Mouse (Mus musculus) C2C12 (cell line): ENCODE results near the gene Exph5. TPM values are rescaled to one million over a fixed set of nuclear protein-coding genes. Genes with fewer than 3 reads are reported as not detected.

ENCODE experiments used
- H3K27me3 ChIP-seq: one replicate; pipeline ENCODE4 v1.6.1; 2011; ENCODE audit not compliant: control insufficient read depth, insufficient read depth, insufficient read length
- H3K36me3 ChIP-seq: one replicate; pipeline ENCODE4 v1.6.1; 2011; ENCODE audit not compliant: control insufficient read depth, insufficient read depth
- H3K4me3 ChIP-seq: one replicate; pipeline ENCODE4 v1.5.1; 2011; ENCODE audit warnings: mild to moderate bottlenecking, control low read depth; ENCODE audit not compliant: poor library complexity, insufficient read depth, severe bottlenecking
- H3K79me2 ChIP-seq: one replicate; pipeline ENCODE4 v1.6.1; 2011; ENCODE audit not compliant: control insufficient read depth, insufficient read depth
- H3K79me3 ChIP-seq: one replicate; pipeline ENCODE4 v1.6.1; 2011; ENCODE audit warnings: low read depth, control low read depth
- H3ac ChIP-seq: one replicate; pipeline ENCODE3; 2011; ENCODE audit warnings: low read depth; ENCODE audit not compliant: control insufficient read depth, insufficient read length
- CEBPB ChIP-seq: IDR thresholded peaks from one replicate; pipeline ENCODE4 v1.6.1; 2011; ENCODE audit warnings: low read depth, mild to moderate bottlenecking, control low read depth, moderate library complexity
- CTCF ChIP-seq: IDR thresholded peaks from one replicate; pipeline ENCODE4 v1.5.1; 2011; ENCODE audit not compliant: control insufficient read depth, insufficient read depth, insufficient read length
- FOSL1 ChIP-seq: IDR thresholded peaks from one replicate; pipeline ENCODE4 v1.8.0; 2011; ENCODE audit warnings: mild to moderate bottlenecking, low read length; ENCODE audit not compliant: poor library complexity, insufficient read depth, severe bottlenecking
- MAX ChIP-seq: IDR thresholded peaks from one replicate; pipeline ENCODE4 v1.6.1; 2011; ENCODE audit warnings: mild to moderate bottlenecking, control low read depth
- MYOD1 ChIP-seq: IDR thresholded peaks from one replicate; pipeline ENCODE4 v1.6.1; 2011; ENCODE audit warnings: low read depth; ENCODE audit not compliant: control insufficient read depth, insufficient read length
- MYOG ChIP-seq: IDR thresholded peaks from one replicate; pipeline ENCODE4 v1.6.1; 2011; ENCODE audit not compliant: control insufficient read depth, insufficient read length; ENCODE audit errors: extremely low read depth
- USF1 ChIP-seq: IDR thresholded peaks from one replicate; pipeline ENCODE4 v1.6.1; 2011; ENCODE audit warnings: low read depth, mild to moderate bottlenecking, control low read depth, moderate library complexity
- microRNA-seq: library from miRNA; unstranded; fragments of <30 nt; microRNA quantifications from one replicate; pipeline ENCODE4, GENCODE M21; 2019; ENCODE audit warnings: borderline microRNAs expressed
- polyA plus RNA-seq: library from polyadenylated mRNA; unstranded; fragments of >200 nt; fragmentation: generic; extraction: Trizol; gene quantifications from one replicate; pipeline ENCODE4 v1.2.1, GENCODE M21; 2012; ENCODE audit warnings: missing spikeins

Exph5 gene
- polyA plus RNA-seq, 1 experiment: not detected

- Histone ChIP-seq H3ac (no peak overlapping the region), H3K36me3 (no peaks in the 10 kb centered on the region), H3K27me3 (no peaks in the 10 kb centered on the region), H3K4me3 (no peak overlapping the region), H3K79me3 (no peaks in the 10 kb centered on the region), H3K79me2 (no peaks in the 10 kb centered on the region)
- TF ChIP-seq USF1: no peak
Measured at GRCm38 (mm10) chr9:53404753-53405722, 103.6 kb downstream of the Exph5 start.

GRCm38 (mm10) chr9:53408548-53408947, 107.1 kb downstream of the Exph5 start:
- no peaks in the 10 kb centered on the region for H3K36me3 ChIP-seq
- H3K79me2 ChIP-seq: no peaks in the 10 kb centered on the region
- no peak for TF ChIP-seq CEBPB
- no peak for TF ChIP-seq FOSL1
- no peak overlapping the region for H3ac ChIP-seq
- no peaks in the 10 kb centered on the region for H3K79me3 ChIP-seq
- no peaks in the 10 kb centered on the region for H3K27me3 ChIP-seq
- H3K4me3 ChIP-seq: no peak overlapping the region

GRCm38 (mm10) chr9:53408953-53409361, 107.5 kb downstream of the Exph5 start:
- no peak for TF ChIP-seq MYOG
- no peak for TF ChIP-seq FOSL1
- no peak for TF ChIP-seq CTCF
- TF ChIP-seq CEBPB: no peak
- no peak for TF ChIP-seq MAX
- TF ChIP-seq MYOD1: no peak
- no peak for TF ChIP-seq USF1
- H3K79me3 ChIP-seq: no peaks in the 10 kb centered on the region
- H3K4me3 ChIP-seq: no peak overlapping the region
- H3ac ChIP-seq: no peak overlapping the region
- H3K27me3 ChIP-seq: no peaks in the 10 kb centered on the region
- H3K36me3 ChIP-seq: no peaks in the 10 kb centered on the region
- H3K79me2 ChIP-seq: no peaks in the 10 kb centered on the region

GRCm38 (mm10) chr9:53409427-53409826, 108.0 kb downstream of the Exph5 start:
- Histone ChIP-seq H3K79me2 (no peaks in the 10 kb centered on the region), H3K4me3 (no peak overlapping the region), H3K79me3 (no peaks in the 10 kb centered on the region), H3K27me3 (no peaks in the 10 kb centered on the region), H3K36me3 (no peaks in the 10 kb centered on the region), H3ac (no peak overlapping the region)
- no peak for TF ChIP-seq MAX
- no peak for TF ChIP-seq CTCF
- no peak for TF ChIP-seq FOSL1
- TF ChIP-seq MYOD1: no peak
- TF ChIP-seq CEBPB: no peak
- no peak for TF ChIP-seq MYOG
- no peak for TF ChIP-seq USF1

- no peak overlapping the region for H3ac ChIP-seq
- no peaks in the 10 kb centered on the region for H3K36me3 ChIP-seq
- H3K4me3 ChIP-seq: no peak overlapping the region
- no peak for TF ChIP-seq CEBPB
- no peak for TF ChIP-seq MYOD1
- no peak for TF ChIP-seq FOSL1
- TF ChIP-seq USF1: no peak
- H3K79me3 ChIP-seq: no peaks in the 10 kb centered on the region
- H3K79me2 ChIP-seq: no peaks in the 10 kb centered on the region
- no peaks in the 10 kb centered on the region for H3K27me3 ChIP-seq
Measured at GRCm38 (mm10) chr9:53422133-53422896, 120.8 kb downstream of the Exph5 start.

- H3K27me3 ChIP-seq: no peaks in the 10 kb centered on the region
- TF ChIP-seq CEBPB: no peak
- TF ChIP-seq MYOD1: no peak
- no peak for TF ChIP-seq CTCF
- no peak for TF ChIP-seq MYOG
- TF ChIP-seq USF1: no peak
- no peak for TF ChIP-seq FOSL1
- TF ChIP-seq MAX: no peak
- no peaks in the 10 kb centered on the region for H3K79me3 ChIP-seq
- H3ac ChIP-seq: no peak overlapping the region
- H3K4me3 ChIP-seq: no peak overlapping the region
- H3K79me2 ChIP-seq: no peaks in the 10 kb centered on the region
- H3K36me3 ChIP-seq: no peaks in the 10 kb centered on the region
Measured at GRCm38 (mm10) chr9:53426726-53427125, 125.3 kb downstream of the Exph5 start.

Small RNA genes within 50 kb of the gene (microRNA-seq; reads per million reads assigned to microRNA genes)
- gene Mir130c: not detected

Other genes starting within 250 kb of the Exph5 start
- 6.5 TPM for gene Ddx10, start 53.6 kb upstream of the Exph5 start, polyA plus RNA-seq
- gene Kdelc2, start 82.4 kb downstream of the Exph5 start, polyA plus RNA-seq: 5.2 TPM
- 0.06 TPM for gene 4930550C14Rik, start 100.7 kb downstream of the Exph5 start, polyA plus RNA-seq
- gene Atm, start 235.1 kb downstream of the Exph5 start, polyA plus RNA-seq: 3.3 TPM
- gene Npat, start 235.4 kb downstream of the Exph5 start, polyA plus RNA-seq: 3.0 TPM